Mouse (Mus musculus): ENCODE measurements around the gene Fras1.

DNA sequence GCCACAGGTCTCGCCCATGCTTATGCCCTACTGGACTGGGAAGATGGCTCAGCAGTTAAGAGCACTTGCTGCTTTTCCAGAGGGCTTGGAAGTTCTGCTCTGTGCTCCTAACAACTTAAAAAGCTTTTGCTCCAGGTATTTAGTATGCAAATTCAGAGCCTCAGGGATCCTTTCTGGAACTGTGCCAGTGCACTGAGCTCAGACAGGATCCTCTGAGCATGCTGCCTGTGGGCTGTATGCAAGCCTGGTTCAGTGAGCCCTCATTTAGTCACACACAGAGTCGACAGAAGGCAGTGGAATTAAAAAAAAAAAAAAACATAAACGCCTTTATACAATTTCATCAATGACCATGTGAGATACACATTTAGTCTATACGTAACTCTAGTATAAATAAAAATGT, 436.9 kb downstream of the Fras1 start:
- TF ChIP-seq POLR2A (IDR thresholded peaks at IDR 0.05; ENCODE audit: insufficient read depth, low read depth, low read length) (no peak), EP300 (IDR thresholded peaks at IDR 0.05; ENCODE audit: insufficient read depth, low read depth, low read length) (no peak)

All from heart, adult 2 months (tissue).